Mouse (Mus musculus) fibroblast of lung, adult 2 months (primary cell): ENCODE measurements around the gene Gm12184.
A peak's percentile ranks its signal among the peaks of the same experiment; 100 is the strongest.
"Not testable (repeated sequence)": the region's sequence is repeated elsewhere in the genome, so short reads cannot be mapped to it uniquely, and the experiment has no call there.

Experiments used
- DNase-seq: peaks from one replicate; pipeline ENCODE4 v3.0.0-alpha.2; 2011; ENCODE audit warnings: low read depth

The Gm12184 gene

GRCm38 (mm10) chr11:48799921-48800701, 26.3 kb downstream of the Gm12184 start, which contains the start of gene Rack1:
Rack1 (plus strand) TSS chr11:48800332.
- DNase-seq = peak; percentile 94

DNA sequence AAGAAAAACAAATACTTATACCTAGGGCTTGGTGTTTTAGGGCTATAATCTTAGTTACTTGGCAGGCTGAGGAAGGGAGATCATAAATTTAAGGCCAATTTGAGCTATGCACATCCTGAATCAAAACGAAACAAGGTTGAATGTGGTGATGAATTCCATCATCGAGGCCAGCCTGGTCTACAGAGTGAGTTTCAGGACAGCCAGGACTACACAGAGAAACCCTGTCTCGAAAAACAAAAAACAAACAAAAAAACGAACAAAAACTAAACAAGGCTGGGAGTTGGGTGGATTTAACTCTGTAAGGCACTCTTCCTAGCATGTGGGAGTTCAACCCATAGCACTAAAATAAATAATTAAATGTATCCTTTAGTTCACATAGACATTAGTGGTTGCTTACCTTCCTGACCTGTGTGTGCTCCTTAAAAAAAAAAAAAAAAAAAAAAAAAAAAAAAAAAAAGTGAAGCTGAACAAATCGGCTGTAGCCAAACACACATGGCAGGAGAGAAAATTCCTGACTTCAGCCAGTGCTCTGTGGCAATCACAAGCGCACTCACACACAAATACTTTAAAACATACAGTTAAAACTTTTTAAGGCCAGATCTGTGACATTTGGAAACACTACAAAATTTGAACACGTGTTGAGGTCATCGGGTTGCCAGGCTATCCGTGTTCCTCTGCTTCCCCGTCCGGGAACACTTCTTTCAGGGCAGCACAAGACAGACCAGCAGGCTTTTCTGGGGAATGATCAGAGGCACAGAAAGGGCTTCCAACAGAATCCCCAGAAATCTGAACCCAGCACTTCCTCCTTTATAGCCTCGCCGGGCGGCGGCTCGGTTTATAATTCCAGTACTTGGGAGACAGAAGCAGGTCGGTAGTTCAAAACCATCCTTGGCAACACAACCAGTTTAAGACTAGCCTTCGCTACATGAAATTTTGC, 27.2 kb downstream of the Gm12184 start:
- DNase-seq = no peak

DNA sequence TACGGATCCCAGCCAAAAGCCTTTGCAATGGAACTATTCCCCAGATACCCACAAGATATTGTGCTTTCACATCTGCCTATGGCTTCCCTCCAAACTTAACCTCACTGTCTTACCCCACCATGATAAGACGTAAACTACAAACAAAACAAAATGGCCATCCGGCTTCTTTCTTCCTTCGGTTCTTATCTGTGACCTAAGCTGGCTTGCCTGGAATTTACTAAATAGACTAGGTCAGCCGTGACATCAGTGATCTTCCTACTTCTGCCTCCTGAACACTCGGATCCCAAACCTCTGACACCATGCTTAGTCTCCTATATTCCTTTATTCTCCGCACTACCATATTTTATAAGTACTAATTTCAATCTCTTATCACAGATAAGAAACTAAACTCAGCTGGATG, 28.1 kb downstream of the Gm12184 start:
- no peak for DNase-seq

GRCm38 (mm10) chr11:48797287-48797686, 29.2 kb downstream of the Gm12184 start:
- DNase-seq = no peak

DNA sequence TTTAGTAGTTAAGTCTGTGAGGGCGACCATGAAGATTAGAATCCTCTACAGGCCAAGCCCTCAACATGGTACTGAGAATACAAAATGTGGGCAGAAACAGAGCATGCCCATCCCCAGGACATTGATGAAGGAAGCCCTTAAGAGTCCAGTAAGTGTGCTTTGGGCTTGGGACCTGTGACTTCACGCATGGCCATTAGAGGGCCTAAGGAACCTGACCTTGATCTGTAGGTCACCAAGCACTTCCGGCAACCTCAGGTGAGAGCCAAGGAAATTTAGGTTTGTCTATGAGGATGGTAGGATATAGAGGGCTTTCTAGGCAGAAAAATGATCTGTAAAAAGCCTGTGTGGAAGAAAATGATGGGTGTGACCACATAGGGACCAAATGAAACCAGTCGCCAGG, 30.2 kb downstream of the Gm12184 start:
- DNase-seq = no peak

GRCm38 (mm10) chr11:48795221-48795620, 31.2 kb downstream of the Gm12184 start:
- no peak for DNase-seq

DNA sequence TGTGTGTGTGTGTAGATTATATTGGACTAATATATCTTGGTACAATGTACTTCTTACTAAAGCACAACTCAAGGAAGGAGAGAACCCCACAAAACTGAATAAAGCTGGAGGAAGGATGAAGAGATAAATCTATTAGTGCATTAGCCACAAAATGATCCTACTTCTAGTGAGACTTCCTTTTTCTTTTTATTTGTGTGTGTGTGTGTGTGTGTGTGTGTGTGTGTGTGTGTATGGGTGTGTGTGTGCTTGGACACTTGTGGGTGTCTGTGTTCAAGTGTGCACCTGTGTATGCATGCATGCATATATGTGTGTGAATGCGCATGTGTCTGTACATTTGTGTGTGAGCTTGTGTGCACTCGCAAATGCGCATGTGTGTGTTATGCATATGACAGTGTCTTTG, 33.3 kb downstream of the Gm12184 start:
- no peak for DNase-seq

DNA sequence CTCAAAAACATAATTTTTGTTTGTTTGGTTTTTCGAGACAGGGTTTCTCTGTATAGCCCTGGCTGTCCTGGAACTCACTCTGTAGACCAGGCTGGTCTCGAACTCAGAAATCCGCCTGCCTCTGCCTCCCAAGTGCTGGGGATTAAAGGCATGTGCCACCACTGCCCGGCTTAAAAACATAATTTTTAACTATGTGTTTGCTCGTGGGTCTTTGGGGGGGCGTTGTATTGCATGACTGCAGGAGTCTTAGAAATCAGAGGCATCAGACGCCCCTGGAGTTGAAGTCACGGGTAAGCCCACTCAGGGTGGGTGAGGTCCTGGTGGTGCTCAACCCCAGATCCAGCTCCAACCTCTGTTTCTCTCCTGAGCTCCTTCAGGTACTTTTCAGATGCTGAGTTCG, 34.6 kb downstream of the Gm12184 start:
- not testable (repeated sequence) for DNase-seq

GRCm38 (mm10) chr11:48790946-48791345, 35.5 kb downstream of the Gm12184 start:
- no peak for DNase-seq

- DNase-seq = peak; percentile 51
Observed at GRCm38 (mm10) chr11:48789973-48790823, 36.3 kb downstream of the Gm12184 start.

GRCm38 (mm10) chr11:48789215-48789614, 37.2 kb downstream of the Gm12184 start:
- DNase-seq = no peak

GRCm38 (mm10) chr11:48788311-48789089, 38.0 kb downstream of the Gm12184 start:
- peak; percentile 54 for DNase-seq

DNA sequence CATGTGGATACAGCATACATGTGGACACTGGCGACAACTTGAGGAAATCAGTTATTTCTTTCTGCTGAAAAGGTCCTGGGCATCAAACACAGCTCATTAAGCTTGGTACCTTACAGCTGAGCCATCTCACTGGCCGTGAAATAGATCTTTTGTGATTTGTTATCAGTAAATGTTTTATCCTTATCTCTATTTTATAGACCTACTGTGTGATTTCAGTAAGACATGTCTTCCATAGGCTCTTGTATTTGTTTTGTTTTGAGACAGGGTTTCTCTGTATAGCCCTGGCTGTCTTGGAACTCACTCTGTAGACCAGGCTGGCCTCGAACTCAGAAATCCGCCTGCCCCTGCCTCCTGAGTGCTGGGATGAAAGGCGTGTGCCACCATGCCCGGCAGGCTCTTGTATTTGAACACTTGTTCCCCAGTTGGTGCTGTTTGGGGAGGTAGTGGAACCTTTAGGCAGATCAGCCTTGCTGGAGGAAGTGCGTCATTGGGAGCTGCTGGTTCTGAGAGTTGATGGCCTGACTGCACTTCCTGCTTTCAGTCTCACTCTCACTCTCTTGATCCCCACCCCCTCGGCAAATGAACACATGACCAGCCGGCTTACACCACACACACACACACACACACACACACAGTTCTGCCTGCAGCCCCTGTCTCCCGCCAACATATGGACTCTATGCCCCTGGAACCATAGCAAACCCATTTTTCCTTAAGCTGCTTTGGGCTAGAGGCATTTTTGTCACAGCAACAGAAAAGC, 38.8 kb downstream of the Gm12184 start:
- DNase-seq = no peak

DNA sequence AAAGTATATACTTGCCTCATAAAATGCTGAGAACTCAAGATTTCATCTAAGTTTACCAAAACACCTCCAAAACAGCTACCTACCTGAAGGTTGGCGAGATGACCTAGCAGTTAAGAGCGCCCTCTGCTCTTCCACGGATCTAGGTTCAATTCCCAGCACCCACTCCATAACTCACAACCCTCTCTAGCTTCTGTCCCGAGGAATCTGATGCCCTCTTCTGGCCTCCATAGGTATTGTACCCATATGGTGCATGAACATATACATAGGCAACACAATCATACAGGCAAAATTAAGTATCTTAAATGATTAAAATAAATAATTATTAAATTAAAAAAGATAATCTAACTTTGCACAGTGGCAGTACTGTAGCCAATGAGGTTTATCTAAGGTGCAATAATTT, 44.2 kb downstream of the Gm12184 start:
- DNase-seq = no peak

- DNase-seq = no peak
Observed at GRCm38 (mm10) chr11:48779450-48779849, 47.0 kb downstream of the Gm12184 start.

DNA sequence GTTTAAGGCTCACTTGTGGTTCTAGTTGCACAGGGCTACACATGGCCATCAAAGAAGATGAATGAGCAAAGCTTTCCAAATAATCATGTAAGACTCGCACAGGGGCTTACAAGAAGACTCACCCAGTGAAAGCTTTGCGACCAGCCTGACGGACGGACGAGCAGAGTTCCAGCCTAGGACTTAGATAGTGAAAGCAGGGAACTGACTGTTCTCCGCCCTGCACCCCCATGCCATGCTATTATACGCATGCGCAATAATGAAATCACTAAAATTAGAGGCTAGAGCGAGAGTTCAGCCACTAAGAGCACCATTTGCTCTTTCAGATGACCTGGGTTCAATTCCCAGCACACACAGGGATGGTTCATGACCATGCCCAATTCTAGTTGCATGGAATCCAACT, 49.2 kb downstream of the Gm12184 start:
- no peak for DNase-seq

DNA sequence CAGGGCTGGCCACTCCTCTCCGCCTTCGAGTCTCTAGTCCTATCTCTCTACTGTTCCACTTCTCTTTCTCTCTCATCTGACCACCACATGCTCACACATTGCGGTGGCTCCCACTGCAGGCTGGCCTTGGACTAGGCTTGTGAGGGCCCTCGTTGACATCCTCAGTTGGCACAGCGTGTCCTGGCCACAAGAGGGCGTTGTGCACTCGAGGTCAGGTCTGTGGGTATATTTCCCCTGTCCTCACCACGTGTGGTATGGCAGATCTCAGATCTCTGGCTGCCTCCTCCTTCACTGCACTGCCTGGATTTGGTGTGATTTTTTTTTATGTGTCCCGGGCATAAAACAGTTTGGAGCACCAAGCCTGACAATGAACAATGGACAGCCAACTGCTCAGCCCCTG, 49.8 kb downstream of the Gm12184 start:
- DNase-seq = no peak

DNA sequence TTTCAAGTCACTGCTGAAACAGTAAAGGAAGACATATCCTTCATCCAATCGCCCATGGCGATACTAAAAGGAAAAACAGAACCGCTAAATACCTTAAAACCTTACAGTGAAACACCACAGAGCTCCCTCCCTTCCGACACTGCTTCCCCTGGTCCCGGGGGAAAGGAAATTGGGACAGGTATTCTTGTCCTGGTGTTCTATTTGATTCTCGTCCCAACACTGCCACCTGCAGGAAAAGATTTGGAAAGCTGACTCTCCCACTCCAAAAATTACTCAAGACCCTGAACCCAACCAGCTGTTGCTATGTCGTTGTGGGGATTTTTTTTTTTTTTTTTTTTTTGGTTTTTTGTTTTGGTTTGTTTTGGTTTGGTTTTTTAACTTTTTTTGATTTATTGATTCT, 51.0 kb downstream of the Gm12184 start:
- DNase-seq = no peak
